Mouse (Mus musculus): Measurements from ENCODE around the gene Smc6.

Gene Smc6

DNA sequence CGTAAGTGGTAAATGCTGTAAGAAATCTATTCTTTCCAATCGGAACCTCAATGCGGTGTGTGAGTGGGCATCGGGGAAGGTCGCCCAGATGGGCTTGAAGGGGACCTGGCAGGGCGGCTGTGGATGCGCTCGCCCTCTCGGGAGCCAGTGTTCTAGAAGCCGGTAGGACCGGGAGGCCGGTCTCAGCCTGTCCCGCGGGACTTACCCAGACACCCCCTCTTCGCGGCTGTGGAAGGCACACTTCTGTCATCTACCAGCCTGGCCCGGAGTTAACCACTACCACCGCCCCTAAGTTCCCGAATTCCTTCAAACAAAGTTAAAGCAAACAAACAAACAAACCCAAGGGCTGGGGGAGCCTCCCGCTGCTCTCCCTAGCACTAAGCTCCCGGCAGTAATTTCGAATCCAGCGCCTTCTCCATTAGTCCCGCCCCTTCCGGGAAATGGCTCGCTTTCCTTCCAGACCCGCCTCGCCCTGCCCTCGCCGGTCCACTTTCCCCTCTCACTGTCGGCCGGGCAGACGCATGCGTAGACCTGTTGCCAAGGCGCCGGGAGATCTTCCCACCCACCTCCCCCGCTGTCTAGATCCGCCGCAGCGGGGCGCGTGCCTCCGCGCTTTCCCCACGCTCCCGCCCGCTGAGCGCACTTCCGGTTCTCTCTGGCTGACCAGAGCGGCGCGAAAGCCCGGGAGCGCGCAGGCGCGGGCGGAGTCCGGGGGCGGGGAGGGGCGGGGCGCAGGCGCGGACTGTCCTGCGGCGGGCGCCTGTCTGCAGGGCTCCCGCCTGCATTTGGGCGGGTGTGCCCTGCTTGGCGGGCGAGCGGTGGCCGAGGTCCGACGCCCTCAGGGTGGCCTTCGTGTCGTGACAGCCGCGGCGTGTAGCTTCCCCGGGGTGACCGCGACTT, at the start of gene Smc6, which contains the start of gene Gen1:
Gene Smc6 (plus strand): TSS at position 505 of the 900 bp plus-strand sequence.
Gene Gen1 (minus strand): TSS at position 420 of the 900 bp plus-strand sequence.
- DNase-seq, result peak; percentile 90

DNA sequence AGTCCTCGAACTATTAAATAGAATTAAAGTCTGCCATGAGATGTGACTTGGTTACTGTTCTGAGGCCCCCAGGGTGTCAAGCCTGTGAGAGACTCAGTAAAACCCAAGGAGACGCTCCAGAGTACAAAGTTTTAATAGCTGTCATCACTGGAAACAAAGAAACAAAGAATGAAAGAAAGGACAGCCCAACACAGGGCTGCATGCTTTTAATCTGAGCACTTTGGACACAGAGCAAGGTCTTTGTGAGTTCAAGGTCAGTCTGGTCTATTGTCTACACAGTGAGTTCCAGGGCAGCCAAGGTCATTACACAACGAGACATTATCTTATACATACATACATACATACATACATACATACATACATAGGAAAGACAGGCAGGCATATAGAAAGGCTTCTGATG, 49.2 kb upstream of the Smc6 start:
- no peak for DNase-seq

DNA sequence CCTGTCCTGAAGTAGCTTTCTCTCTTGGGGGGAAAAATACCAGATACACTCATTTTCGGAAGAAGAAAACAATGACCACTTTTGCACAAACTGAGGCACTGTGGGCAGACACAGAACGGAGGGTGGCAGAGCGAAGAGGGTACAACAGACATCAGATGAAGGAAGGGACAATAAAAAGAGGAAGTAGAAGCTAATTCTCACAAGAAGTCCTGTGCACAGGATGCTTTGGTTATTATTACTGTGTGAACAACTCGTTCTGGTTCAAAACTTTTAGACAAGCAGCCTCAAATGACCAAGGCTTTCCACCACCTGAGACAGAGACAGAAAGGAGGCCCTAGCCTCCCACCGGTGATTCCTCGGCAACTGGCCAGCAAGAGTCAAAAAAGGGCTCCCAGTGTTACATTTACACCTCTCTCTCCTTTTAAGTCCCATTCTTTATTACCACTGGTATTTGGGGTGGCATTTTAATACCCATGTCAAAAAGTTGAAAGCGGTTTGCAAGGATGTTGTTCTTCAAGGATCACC, 47.9 kb upstream of the Smc6 start:
- DNase-seq, result no peak

DNA sequence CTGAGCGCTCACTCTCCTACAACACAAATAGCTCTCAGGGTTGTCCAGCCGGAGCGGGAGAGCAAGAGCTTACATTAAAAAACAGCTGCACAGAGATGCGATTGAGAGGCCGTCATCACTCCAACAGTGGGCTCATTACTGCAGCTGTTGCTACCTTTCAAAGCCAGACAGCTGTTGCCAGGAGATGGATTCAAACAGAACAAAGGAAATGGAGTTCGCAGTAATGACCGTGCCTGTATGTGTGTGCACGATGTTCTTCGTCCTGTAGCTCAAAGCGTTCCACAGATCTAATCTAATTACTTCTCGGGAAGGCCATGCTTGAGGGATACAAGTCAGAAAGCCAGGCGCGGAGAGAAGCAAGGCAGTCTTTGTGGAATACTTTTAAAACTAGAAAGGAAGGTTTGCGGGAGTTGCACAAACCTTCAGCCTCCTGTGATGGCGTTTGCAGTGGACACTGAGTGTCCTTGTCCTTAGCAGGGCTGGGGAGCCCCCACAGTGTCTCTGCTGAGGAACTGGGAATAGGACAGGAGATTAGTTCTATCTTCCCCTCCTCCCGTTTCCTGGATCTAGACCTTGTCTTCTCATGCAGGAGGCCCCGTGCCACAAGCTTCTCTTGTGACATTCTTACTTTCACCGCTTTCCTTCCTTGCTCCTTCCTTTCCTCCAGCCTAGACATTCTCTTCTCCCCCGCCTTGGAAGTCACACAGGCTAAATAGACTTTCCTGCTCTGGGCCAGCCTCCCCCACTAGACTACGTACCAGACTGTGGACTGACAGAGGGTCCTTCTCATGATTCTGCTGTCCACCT, 44.0 kb upstream of the Smc6 start:
- DNase-seq, result no peak

DNA sequence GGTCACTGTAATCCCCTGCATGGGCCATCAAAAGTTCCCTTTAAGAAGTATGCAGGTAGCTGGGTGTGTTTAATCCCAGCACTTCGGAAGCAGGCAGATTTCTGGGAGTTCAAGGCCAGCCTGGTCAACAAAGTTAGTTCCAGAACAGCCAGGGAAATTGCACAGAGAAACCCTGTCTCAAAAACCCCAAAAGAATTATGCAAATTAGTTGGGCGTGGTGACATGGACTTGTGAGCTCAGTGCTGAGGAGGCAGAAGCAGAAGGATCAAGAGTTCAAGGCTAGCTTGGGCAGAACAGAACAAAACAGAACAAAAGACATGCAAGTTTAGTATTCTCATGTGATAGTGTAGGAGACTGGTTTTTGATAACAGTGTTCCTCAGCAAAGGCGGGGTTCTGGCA, 43.1 kb upstream of the Smc6 start:
- no peak for DNase-seq

DNA sequence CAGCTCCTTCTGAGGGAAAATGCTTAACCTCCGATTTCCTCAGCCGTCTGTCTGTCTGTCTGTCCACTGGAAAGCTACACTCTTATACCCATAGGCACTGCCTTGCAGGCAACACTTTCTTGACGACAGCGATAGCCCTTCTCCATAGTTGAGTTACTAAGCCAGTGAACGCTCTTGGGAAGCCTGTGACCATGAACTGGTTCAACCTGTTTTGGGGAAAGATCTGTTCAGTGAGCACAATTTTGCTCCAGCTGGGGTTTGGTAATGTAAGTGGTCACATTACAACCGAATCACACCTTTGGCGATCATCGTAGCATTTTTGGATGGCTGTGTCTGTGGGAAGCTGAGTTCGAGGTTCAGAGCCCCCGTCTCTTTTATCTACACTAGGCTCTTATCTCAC, 42.6 kb upstream of the Smc6 start:
- no peak for DNase-seq

DNA sequence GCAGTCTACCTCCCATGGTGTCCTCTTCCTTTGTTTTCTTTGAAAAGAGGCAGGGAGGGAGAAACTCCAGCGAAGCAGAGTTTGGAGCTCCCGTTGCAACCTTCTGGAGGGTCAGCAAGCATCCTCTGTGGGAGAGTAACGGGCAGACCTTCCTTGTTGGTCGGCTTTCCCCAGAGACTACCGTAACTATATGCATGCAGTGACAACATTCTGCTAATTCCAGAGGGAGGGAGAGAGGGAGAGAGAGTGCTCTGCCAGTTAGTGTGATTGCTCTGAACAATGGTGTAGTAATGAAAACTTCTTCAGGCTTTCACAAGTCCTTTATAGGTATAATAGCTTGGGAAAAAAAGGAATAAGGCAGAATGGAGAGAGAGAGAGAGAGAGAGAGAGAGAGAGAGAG, 41.0 kb upstream of the Smc6 start:
- no peak for DNase-seq

DNA sequence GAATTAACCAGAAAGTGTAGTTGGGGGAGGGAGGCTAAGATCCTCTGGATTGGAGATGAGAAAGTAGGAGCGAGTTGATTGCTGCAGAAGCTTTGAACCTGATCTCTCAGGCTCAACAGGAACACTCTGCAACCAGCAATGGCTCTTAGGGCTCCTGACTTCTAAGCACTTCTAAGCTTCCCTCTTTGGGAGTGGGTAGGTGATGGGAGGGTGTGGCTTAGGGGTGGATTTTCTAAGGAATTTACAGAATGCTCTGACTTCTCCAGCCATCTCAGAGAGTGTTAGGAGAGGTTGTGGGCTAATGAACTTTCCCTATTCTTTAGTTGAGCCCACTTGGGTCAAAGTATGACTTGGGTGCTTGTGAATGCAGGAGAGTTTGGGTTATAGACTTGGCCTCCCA, 39.6 kb upstream of the Smc6 start:
- DNase-seq, result no peak

DNA sequence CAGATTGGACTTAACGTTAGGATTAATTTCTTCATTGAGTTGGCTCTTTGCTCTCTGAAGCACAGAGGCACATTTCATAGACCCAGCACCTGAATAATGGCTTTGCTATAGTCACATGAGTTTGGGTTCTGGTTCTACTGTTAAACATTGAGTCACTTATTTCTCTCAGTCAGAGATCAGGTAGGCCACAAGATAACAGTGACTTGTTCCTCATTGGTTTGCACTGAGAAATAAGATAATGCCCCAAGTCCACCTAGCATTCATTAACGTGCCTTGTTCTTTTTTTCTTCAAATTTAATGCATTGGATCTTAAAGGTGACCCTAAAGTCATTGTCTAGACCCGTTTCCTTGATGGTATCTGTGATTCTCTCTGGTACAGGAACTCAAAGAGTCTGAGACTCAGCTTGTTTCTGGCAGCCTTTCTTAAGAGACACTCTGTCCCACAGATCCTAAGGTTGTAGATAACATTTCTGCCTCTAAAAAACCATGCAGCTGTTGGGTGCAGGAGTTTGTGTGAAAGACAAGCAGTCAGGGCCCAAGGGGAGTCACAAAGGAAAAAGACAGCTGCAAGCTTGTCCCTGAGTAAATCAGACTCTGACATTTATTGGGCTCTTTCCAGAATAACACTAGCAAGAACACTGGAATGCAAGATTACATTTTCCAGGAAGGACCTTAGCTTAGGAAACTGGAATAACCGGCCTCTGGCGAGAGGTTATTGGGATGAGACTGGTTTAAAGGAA, 39.0 kb upstream of the Smc6 start:
- no peak for DNase-seq

DNA sequence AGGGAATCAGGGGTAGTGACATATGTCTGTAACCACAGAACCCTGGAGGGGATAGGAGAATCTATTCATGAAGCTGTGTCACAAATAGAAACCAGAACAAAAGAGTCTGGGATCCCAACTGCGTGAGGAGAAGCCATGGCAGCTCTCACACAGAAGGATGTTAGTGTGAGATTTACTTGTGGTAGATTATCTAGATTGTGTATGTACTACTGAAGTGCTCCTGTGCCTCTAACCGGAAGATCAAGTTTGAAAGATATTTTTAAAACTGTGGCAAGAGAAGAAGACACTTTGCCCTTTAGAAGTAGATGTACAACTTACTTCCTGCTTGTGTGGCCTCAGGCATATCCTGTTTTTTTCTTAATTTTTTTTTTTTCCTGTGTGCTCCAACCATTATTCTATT, 35.4 kb upstream of the Smc6 start:
- peak; percentile 33 for DNase-seq

DNA sequence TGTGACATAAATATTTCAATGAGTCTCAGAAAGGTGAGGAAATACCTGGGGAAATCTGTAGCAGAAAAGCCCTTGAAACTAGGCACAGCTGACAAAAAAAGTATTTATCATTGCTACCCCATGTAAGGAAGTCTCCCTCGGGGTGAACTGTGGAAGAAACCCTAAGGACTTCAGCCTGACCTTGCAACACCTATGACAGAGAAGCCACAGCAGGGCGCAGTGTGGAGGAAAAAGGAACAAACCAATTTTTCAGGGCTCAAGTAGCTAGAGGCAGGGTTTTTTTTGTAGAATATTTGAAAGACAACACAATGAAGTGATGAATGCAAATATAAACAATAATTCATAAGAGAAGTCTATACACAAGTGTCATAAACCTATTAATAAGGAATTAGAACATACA, 29.7 kb upstream of the Smc6 start:
- DNase-seq, result no peak

DNA sequence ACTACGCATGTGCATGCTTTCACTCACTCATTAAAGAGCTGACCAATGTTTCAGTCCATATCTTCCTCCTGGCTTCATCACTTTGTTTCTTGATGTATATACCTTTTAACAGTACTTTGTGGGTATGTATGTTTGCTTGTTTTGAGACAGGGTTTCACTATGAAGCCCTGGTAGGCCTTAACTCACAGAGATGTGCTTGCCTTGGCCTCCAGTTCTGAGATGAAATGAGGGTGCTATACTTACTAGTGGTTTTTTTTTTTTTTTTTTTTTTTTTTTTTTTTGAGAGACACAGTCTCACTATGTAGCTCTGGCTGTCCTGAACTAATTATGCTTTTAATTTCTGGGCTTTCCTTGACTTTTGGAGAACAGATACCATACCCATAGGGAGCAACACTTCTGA, 18.2 kb upstream of the Smc6 start:
- DNase-seq, result no peak

DNA sequence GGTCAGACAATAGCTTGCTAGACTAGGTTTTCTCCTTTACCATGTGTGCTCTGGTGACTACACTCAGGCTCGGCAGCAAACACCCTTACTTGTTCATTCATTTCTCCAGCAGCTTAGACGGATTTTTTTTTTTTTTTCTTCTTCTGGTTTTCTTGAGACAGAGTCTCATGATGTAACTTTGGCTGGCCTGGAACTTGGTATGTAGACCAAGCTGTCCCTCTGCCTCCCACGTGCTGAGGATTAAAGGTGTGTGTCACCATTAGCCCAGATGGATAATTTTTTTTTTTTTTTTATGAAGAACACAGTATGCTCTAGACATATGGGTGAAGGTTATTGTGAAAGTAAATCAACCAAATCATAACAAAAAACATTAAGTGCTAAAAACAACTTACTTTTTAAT, 15.4 kb upstream of the Smc6 start:
- no peak for DNase-seq

DNA sequence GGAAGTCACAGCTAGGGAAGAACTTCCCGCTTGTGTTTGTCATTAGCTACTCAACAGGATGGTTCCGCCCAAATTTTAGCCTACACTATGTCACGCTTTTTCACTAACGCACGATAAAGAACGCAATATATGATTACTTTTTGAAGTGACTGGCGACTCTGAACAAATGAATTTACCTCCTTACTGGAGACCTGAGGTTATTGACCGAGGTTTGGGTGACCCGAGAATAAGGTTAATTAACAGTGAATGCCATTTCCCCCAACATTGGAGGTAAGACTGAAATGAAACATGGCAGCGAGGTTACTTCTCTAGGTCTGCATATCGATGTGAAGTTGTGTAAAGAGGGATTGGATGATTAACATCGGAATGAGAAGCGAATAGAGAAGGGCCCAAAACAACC, 791 bp upstream of the Smc6 start:
- no peak for DNase-seq

DNA sequence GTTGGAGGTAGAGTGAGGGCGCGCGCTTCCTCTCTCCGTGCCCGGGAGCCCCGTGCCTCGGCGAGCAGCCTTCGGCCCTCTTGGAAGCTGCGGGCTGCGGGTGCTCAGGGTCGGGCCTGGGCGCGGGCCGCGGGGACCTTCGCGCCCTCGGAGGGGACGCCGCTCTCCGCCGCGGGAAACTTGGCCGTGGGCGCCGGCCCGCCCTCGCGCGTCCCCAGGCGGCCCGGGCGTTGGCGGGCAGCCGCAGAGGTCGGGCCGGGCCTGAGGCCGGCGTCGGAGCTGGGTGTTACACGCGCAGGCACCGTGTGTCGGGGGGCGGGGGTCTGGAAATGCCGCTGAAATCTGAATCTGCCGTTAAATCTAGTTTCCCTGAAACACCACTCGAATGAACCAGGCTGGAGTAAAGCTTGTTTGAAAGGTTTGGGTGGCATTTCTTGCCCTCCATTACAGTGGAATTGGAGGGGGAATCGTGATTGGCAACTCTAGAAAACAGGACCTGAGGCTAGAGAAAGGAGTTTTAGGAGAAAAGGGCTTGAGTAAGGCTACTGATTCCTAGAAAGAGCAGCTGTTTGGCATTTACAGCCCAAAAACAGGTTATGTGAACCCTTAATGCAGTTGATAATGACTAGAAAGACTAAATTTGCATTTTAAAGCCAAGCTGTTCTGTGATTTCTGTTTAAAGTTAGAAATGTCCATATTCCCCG, 748 bp downstream of the Smc6 start:
- DNase-seq, result no peak

DNA sequence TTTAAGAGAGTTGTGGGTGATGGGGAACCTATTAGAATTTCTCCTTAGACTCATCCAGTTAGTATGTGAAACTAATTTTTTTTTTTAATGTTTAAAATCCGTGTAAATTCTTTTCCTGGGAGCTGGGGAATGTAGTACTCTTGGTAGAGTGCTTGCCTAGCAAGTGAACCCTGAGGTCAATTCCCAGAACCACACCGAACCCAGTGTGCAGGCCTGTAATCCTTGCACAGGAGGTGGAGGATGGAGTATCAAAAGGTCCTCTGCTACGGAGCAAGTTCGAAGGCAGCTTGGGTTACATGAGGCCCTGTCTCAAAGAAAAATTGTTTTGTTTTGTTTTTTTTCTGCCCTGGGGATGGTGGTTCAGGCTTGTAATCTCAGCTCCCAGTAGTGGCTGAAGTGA, 1.3 kb downstream of the Smc6 start:
- no peak for DNase-seq

DNA sequence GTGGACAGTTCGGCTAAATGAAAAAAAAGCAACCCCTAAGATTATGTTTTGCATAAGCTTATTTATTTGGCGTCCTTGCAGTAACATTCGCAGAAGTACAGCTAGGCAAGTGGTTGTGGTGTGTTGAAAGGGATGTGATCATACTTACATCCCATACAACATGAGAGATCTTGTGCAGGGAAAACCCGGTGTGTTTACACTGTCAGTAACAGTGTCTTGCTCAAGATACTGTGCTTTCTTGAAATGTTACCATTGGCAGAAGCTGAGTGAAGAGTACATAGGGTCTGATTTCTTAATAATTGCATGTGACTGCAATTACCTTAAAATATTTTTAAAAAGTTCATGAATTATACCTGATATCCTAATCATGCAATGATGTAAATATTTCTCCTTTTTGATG, 6.9 kb downstream of the Smc6 start:
- no peak for DNase-seq

DNA sequence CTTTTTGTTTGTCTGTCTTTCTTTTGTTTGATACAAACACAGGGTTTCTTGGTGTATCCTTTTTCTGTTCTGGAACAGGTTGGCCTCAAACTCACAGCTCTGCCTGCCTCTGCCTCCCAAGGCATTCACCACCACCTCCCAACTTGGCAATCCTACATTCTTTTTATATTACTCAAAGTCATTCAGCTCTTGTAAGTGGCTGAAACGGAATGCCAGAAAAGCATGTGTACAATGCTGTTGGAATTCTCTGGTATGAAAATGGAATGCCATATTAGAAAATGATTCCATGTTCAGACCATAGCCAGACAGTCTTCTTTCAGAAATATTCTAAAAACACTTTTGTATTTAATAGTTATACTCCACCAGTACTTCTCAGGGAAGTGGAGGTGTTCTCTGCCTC, 7.5 kb downstream of the Smc6 start:
- no peak for DNase-seq

DNA sequence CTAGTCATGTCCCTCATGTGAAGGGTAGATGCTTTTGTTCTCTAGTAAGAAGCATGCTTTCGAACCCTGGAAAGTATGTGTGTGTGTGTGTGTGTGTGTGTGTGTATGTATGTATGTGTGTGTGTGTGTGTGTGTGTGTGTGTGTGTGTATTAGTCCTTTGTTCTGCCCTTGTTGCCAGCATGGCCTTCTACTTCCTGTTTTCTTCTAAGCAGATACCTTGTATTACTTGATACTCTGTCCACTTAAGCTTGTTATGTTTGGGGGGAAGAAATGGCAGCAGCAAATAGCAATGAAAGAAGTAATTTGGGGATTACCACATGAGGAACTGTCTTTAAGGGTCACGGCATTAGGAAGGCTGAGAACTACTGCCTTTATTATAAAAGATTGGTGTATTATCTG, 10.9 kb downstream of the Smc6 start:
- DNase-seq, result no peak

DNA sequence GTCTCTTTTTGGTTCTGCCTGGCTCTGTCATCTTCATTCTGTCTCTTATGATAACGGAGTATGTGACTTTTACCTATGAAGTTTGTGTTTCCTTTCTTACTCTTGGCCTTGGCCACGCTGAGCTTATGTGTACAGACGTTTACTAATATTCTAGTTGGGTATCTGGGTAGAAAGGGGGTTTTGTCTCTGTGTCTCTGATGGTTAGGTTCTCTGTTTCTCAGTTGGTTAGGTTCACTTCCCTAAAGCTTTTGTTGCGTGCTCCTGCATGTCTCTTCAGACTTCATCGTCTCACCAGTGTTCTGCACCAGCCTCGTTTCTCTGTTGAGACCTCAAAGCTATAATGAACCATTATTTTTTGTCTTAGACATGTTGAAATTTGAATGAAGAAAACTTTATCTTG, 11.5 kb downstream of the Smc6 start:
- DNase-seq, result no peak

DNA sequence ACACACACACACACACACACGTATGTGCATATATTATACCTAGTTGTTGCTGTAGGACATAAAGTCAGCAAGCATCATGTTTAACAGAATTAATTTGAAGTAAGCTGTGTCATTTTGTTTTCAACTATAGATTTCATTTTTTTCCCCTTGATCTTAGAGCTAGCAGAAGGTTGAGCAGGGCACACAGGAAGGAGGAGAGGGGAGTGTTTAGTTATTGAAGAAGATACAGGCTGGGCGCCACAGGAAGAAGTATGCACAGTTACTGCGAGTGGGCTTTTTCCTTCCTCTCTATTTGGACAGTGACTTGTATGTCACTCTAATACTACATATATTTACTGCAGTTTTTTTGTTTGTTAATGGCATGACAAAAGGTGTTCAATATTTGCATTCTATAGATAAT, 14.2 kb downstream of the Smc6 start:
- no peak for DNase-seq

DNA sequence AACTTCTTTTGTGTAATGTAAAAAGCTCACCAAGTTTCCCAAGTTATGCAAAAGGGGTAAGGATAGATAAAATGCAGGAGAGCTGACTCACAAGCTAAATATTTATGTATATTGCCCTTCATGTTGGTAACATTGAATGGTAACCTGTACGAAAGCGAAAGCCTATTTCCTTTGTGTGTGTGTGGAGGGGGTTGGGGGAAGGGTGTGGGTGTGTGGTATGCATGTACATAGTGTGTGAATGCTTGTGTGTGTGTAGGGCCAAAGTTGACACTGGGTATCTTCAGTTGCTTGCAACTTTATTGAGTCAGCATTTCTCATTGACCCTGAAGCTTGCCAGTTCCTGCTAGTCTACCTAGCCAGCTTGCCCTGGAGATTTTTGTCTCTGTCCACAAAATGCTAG, 15.9 kb downstream of the Smc6 start:
- DNase-seq, result no peak

DNA sequence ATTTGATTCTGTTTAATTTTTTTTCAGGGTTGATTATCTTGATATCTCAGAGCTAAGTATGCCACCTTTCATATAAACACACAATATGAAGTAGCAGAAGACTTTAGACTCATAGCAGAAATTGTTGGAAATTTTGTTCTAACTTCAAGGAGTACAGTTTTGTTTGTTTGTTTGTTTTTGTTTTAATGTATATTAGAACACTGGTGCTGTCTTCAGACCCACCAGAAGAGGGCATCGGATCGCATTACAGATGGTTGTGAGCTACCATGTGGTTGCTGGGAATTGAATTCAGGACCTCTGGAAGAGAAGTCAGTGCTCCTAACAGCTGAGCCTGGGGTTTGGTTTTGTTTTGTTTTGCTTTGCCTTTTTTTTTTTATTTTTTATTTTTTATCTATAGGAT, 20.7 kb downstream of the Smc6 start:
- no peak for DNase-seq
